Mouse (Mus musculus) thymus, adult 18-20 months (tissue): ENCODE measurements around the gene Inpp5f.
"Not testable (repeated sequence)": the region's sequence is repeated elsewhere in the genome, so short reads cannot be mapped to it uniquely, and the experiment has no call there.

ENCODE experiments used
- DNase-seq, 2 experiments: peaks; one replicate each; pipeline ENCODE4 v3.0.0; 2022; ENCODE audit warnings: mixed read lengths in 2 of 2

The Inpp5f gene

GRCm38 (mm10) chr7:128668831-128669230, 57.7 kb downstream of the Inpp5f start:
- DNase-seq = no peak

DNA sequence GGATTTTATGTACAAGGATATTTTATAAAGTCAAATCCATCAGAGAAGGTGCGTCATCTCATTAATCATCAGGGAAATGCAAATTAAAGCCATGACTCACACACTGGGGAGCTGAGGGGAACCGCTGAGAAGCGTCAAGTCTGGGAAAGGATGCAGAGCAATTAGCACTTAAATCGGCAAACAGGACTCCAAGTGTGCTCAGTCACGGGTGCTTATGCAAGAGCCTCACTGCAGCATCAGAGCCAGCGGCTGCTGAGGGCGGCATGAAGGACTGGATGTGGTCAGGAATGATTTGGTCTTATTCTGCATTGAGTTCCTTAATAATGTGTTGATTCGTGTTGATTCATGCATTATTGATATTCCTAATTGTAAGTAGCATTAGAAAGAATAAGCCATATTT, 60.8 kb downstream of the Inpp5f start:
- DNase-seq = no peak

GRCm38 (mm10) chr7:128672408-128673010, 61.4 kb downstream of the Inpp5f start:
- DNase-seq = no peak

- no peak for DNase-seq
Measured at GRCm38 (mm10) chr7:128678546-128678945, 67.4 kb downstream of the Inpp5f start.

- DNase-seq = peak; percentile 73 to 77
Measured at GRCm38 (mm10) chr7:128687821-128688564, 76.9 kb downstream of the Inpp5f start.

DNA sequence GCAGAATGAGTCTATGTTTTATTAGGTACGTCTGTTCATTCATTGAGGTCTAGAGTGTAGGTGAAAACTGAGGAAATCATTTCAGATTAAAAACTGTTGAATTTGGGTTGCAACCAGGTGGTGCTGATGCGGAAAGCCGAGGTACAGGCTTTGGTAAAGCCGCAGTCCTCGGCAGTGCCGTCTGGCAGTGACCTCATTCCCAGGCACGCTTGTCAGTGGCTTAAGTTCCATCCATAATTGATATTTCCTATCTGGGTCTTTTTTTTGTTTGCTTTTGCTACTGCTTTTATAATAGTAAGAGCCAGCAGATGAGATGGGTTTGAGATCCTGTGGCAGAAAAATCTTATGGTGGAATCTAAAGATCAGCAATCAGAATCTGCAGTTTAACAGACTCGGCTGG, 78.2 kb downstream of the Inpp5f start:
- DNase-seq = no peak

DNA sequence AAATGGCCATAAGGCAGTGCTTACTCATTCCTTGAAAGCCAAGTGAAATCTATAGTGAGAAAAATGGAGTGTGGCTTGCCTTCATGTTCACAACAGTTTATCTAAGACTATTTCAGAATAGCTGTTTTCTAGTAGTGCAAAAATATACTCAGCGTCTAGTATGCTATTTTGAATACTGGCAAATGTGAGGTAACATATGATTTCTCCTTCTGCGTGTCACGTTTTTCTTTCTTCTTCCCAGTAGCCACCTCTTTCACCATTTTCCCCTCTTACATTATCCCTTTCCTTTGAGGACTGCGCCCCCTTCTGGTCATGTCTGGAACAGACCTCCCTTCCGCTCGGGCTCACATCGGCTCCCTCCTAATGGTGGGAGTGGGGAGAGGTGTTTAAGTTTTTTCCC, 78.9 kb downstream of the Inpp5f start:
- peak; percentile 50 to 60 for DNase-seq

DNA sequence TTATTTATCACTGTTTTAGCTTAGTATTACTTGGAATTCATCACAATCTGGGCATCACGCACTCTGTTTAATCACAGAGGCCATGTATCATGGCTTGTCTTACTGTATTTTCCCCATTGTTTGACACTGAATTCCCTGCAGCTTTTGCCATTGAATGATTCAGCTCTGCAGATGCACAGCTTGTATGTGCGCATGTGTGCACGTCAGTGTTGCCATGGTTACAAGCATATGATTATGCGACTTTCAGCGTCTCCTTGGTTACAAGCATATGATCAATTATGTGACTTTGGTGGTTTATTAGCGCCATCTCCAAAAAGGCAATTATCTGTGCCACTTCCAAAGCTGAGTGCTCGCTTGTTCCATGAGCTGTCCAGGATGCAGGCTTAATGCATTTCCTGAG, 79.7 kb downstream of the Inpp5f start:
- DNase-seq = no peak

DNA sequence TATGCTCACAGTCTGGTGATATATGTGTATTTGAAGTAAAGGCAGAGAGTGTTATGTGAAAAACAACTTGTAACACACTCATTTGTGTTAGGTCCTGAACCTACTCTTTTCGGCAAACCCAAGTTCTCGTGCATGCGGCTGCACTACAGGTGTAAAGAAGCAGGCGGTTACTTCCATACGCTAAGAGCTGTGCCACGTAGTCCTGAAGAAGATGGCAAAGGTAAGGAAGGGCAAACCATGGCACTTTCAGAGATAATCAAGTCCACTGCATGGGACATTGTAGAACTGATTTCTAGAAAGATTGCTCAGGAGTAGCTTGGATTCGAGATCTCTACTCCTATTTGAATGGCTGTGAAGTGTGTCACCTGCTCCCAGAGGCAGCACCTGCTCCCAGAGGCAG, 81.0 kb downstream of the Inpp5f start:
- DNase-seq = no peak

- no peak for DNase-seq
Measured at GRCm38 (mm10) chr7:128694848-128695247, 83.7 kb downstream of the Inpp5f start.

DNA sequence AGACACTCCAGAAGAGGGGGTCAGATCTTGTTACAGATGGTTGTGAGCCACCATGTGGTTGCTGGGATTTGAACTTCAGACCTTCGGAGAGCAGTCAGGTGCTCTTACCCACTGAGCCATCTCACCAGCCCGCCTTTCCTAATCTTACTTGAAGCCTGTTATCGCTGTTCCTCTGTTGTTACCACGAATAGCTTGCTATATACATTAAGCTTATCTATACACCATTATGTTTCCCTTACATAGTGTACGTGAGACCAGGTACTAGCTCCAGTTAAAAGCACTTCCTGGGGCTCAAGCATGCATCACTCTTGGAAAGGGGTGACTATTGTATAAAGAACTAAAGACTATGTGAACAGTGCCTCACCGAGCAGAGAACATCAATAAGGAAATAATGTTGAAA, 88.8 kb downstream of the Inpp5f start:
- DNase-seq = not testable (repeated sequence)

DNA sequence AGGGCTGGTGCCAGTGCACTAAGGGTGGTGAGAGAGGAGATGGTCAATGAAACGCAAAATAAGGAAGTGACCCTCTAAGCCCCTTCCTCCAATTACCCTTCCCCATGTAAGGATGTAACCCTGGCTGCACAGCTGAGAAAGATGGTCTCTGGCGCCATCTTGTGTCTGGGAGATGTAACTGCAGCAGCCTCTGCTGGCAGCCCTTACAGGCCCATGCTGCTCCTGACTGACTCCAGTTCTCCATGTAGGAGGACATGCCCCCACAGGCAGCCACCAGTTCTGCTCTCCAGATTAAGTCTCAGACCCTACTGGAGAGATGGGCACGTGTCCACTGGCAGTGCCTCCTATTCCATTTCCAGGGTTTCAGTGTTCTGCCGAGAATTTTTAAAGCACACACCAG, 94.6 kb downstream of the Inpp5f start:
- DNase-seq = peak; percentile 16 to 41

GRCm38 (mm10) chr7:128717991-128718390, 106.9 kb downstream of the Inpp5f start:
- DNase-seq = no peak

GRCm38 (mm10) chr7:128724761-128725160, 113.6 kb downstream of the Inpp5f start:
- DNase-seq = peak; percentile 39 to 67

GRCm38 (mm10) chr7:128725189-128725588, 114.1 kb downstream of the Inpp5f start:
- no peak for DNase-seq

DNA sequence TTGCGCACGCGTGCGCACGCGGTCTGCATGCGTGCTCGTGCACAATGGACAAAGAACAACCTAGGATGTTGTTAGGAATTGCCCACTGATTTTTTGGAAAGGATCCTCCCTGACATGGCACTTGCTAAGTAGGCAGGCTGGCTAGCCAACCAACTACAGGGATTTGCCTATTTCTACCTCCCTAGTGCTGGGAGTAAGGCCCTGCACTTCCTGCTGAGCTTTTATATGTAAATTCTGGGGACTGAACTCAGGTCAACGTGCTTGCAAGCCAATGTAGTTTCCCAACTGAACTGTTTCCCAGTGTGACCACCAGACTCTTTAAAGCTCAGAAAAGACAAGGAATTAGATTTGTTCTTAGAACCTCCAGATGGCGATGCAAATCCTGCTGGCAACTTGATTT, 115.9 kb downstream of the Inpp5f start:
- no peak for DNase-seq

DNA sequence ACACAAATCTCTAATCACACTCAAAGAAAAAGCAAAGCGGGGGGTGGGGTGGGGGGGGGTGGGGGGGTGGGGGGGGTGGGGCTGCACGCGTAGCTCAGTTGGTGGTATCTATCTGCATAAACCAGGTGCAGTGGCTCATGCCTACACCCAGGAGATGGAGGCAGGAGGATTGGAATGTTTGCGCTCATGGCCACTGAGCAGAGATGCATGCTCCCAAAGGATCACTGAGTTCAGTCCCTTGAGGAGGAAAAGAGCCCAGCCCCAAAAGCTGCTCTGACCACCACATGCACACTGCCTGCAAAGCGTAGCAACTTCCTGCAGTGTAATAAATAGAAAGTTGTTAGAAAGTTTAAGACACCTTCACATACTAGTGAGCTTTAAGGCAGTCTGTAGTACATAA, 116.6 kb downstream of the Inpp5f start:
- DNase-seq = no peak

DNA sequence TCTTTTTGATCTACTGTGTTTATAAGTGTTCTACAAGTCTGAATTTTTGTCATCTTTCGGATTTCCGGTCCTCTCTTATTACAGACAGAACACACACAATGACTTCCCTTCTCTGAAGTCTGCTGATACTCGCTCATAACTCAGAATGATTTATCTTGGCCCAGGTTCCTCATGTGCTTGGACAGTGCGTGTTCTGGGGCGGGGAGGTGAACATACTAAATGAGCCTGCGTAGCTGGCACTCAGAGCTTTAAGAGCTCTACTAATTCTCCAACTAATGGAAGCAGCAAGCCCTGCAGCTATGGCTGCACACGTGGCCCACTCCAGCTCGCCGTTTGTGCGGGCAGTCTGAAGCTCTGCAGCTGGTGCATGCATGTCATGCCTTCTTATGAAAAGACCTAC, 117.6 kb downstream of the Inpp5f start:
- no peak for DNase-seq

DNA sequence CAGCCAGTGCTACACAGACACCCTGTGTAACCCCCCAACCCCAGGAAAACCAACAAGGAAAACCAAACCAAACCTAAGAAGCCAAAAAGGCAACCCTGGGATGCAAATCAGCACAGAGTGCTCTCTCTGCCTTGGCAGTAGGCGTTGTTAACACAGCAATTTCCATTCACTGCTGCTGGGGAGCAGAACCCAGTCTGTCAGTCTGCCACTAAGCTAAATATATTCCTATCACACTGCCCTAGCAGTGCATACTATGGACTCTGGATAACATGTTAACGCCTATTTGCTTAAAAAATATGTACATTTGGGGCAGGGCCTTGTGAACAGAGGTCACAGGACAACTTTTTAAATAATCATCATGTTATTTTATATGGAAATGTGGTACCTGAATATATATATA, 120.5 kb downstream of the Inpp5f start:
- no peak for DNase-seq

- no peak for DNase-seq
Measured at GRCm38 (mm10) chr7:128738041-128738440, 126.9 kb downstream of the Inpp5f start.

- no peak for DNase-seq
Measured at GRCm38 (mm10) chr7:128739116-128739461, 128.0 kb downstream of the Inpp5f start.

- peak; percentile 44 to 63 for DNase-seq
Measured at GRCm38 (mm10) chr7:128739462-128740277, 128.5 kb downstream of the Inpp5f start.

DNA sequence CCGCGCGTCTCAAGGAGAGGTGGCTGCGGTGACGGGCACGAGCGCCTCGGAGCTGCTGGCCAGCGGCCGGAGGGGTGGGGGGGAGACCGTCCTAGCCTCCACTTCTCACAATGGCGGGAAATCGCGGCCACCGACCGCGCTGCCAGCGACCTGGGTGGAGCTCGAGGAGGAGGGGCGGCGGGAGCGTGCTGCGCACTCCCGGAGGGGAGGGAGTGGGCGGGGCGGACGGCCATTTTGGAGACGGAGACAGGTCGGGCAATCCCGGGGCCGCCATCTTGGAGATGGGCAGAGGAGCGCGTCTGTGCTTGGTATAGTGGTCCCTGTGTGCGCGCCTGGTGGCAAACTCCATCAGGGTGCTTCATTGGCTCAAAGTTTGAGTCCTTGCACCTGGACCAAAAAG, 129.2 kb downstream of the Inpp5f start, which contains the start of gene Mcmbp:
Mcmbp (minus strand) TSS at position 162 of the 400 bp plus-strand sequence.
- DNase-seq = peak; percentile 94 to 95

DNA sequence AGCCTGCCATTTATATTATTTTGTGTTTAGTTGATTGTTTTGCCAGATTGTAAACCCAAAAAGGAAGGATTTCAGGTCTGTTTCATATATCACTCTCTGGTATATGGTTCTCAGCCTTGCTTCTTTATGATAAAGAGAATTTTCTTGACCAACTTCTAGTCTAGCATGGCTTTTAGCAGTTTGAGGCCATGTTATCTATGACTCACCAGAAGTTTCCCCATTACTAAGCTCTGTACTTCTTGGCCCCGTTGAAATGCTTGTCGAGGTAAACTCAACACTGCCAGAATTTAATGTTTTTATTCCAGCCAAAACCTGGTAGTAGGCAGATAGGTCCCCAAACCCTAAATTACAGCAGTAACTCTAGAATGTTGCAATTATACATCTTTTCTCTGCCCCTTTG, 132.8 kb downstream of the Inpp5f start:
- DNase-seq = no peak
